In the genomic region with DNA sequence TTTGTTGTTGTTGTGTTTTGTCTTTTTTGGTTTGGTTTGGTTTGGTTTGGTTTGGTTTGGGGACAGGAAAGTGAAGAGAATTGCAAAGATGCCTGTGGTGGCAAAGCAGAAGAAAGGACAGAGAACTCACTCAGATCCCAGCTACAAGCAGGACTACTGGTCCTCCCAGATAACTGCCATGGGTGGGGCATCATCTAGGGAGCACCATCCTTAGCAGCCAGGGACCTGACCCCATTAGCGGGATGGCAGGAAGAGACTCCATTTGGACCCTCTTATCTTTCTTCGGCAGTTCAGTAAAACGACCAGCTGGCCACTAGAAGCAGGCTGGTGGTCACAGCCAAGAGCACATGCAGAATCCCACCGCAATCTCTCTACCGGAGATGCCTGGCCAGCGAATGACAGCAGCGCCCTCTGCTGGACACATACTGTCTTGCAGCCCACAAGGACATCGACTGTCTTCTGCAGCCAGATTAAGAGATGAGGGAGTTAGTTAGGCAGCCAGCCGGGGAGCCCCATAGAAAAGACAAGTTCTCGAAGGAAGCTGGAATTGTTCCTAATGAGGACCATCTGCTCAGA, we compare ENCODE assay signal across 9 mouse cellular contexts.
DNase-seq lines count a peak whose midpoint lies in the region; ATAC-seq and TF ChIP-seq lines count a peak whose summit lies in the region.
"Had no signal": no experiment of that assay in that cellular context is flagged by ENCODE, and none has a peak within 500 bp of the region (broad histone marks: within the 10 kb centered on the region; RNA-seq: fewer than 3 reads in every experiment).

No protein-coding gene starts in this region.

- no peak overlapping the region for H3K27ac ChIP-seq in MEL (ENCODE audit: control insufficient read depth, low read depth, low read length)
- no peak overlapping the region for H3K27ac ChIP-seq in forebrain, postnatal 0 days (ENCODE audit: low read depth, low read length)
- no peak overlapping the region for H3K27ac ChIP-seq in hindbrain, embryonic 12.5 days
- H3K27ac ChIP-seq: heart, embryonic 13.5 days had no signal

- H3K9me3 ChIP-seq in MEL (replicated peaks; ENCODE audit: insufficient read depth, low read length) = no peaks in the 10 kb centered on the region
- no peaks in the 10 kb centered on the region for H3K9me3 ChIP-seq in forebrain, postnatal 0 days (ENCODE audit: low read length)
- no peaks in the 10 kb centered on the region for H3K9me3 ChIP-seq in hindbrain, embryonic 12.5 days (replicated peaks)
- H3K9me3 ChIP-seq: heart, embryonic 13.5 days had no signal

- TF ChIP-seq EP300 in MEL (IDR thresholded peaks at IDR 0.05; ENCODE audit: low read depth in 1 of 2, low read length in 2 of 2) = no peak

- H3K27me3 ChIP-seq in MEL (ENCODE audit: control insufficient read depth in 1 of 2, insufficient read depth in 2 of 2, low read length in 2 of 2) = no peaks in the 10 kb centered on the region
- H3K27me3 ChIP-seq in forebrain, postnatal 0 days (ENCODE audit: insufficient read depth, low read length) = no peaks in the 10 kb centered on the region
- H3K27me3 ChIP-seq in hindbrain, embryonic 12.5 days = 0 out of 2 replicates have a peak, but pooled peaks cover 2% of the 10 kb centered on the region

- H3K4me1 ChIP-seq in MEL (ENCODE audit: control insufficient read depth in 1 of 2, insufficient read depth in 2 of 2, low read length in 2 of 2) = no peaks in the 10 kb centered on the region
- H3K4me1 ChIP-seq in forebrain, postnatal 0 days (ENCODE audit: insufficient read depth) = no peaks in the 10 kb centered on the region
- 0 out of 2 replicates have a peak, but pooled peaks cover 2% of the 10 kb centered on the region for H3K4me1 ChIP-seq in hindbrain, embryonic 12.5 days
- H3K4me1 ChIP-seq: heart, embryonic 13.5 days had no signal

- peak; percentile 63 for TF ChIP-seq RAD21 in MEL (IDR thresholded peaks at IDR 0.05; ENCODE audit: low read depth, low read length)

- no peak overlapping the region for H3K4me3 ChIP-seq in MEL (ENCODE audit: control insufficient read depth in 1 of 2, insufficient read depth in 1 of 2, low read depth in 2 of 2, low read length in 2 of 2)
- no peak overlapping the region for H3K4me3 ChIP-seq in forebrain, postnatal 0 days (ENCODE audit: low read depth, low read length)
- H3K4me3 ChIP-seq in hindbrain, embryonic 12.5 days = no peak overlapping the region
- H3K4me3 ChIP-seq: heart, embryonic 13.5 days had no signal

- no peaks in the 10 kb centered on the region for H3K36me3 ChIP-seq in MEL (ENCODE audit: control insufficient read depth in 1 of 2, insufficient read depth in 2 of 2, low read length in 2 of 2)
- H3K36me3 ChIP-seq in forebrain, postnatal 0 days (ENCODE audit: insufficient read depth) = no peaks in the 10 kb centered on the region
- H3K36me3 ChIP-seq in hindbrain, embryonic 12.5 days = no peaks in the 10 kb centered on the region
- H3K36me3 ChIP-seq: heart, embryonic 13.5 days had no signal

- peak; percentile 41 for DNase-seq in MEL (ENCODE audit: low read depth, low spot score)
- DNase-seq in cerebellum, adult 11 months = peak; percentile 54
- DNase-seq in forebrain, postnatal 0 days = peak; percentile 90
- peak; percentile 95 for DNase-seq in layer of hippocampus, postnatal 10 days (ENCODE audit: low spot score in 2 of 2)
- DNase-seq in lung, postnatal 25 days (ENCODE audit: low spot score) = peak; percentile 43
- peak; percentile 70 for DNase-seq in right cerebral cortex, adult 18-20 months
- DNase-seq in urinary bladder, postnatal 36 days (ENCODE audit: low spot score in 2 of 2) = peak; percentile 36 to 65

- WGBS in forebrain, postnatal 0 days = 5% methylated on average over 10 of the region's 10 CpGs
- 9% methylated on average over 10 of the region's 10 CpGs for WGBS in hindbrain, embryonic 12.5 days

- no peaks in the 10 kb centered on the region for H3K79me2 ChIP-seq in MEL (ENCODE audit: control insufficient read depth, insufficient read depth, low read length, poor library complexity)

- ATAC-seq in forebrain, postnatal 0 days = peak; percentile 84
- peak; percentile 58; the same call in 1 of the 2 replicates for ATAC-seq in hindbrain, embryonic 12.5 days (ENCODE audit: low FRiP score)

- TF ChIP-seq POLR2A in MEL (IDR thresholded peaks at IDR 0.05; ENCODE audit: control insufficient read depth in 1 of 2, insufficient read depth in 1 of 2, low read depth in 1 of 2, low read length in 2 of 2, poor library complexity in 1 of 2) = no peak

- H3K9ac ChIP-seq in MEL (ENCODE audit: control insufficient read depth, low read depth, low read length, poor library complexity, severe bottlenecking) = no peak overlapping the region
- H3K9ac ChIP-seq in forebrain, postnatal 0 days = no peak overlapping the region
- no peak overlapping the region for H3K9ac ChIP-seq in hindbrain, embryonic 12.5 days
- H3K9ac ChIP-seq: heart, embryonic 13.5 days had no signal

- H3K4me2 ChIP-seq in forebrain, postnatal 0 days (ENCODE audit: low read depth) = no peak overlapping the region
- H3K4me2 ChIP-seq in hindbrain, embryonic 12.5 days (replicated peaks) = peak overlapping the region; percentile 14; the same call in 1 of the 2 replicates
- H3K4me2 ChIP-seq: heart, embryonic 13.5 days had no signal

- peak; percentile 61 to 82 (median 71) for TF ChIP-seq CTCF in MEL (IDR thresholded peaks at IDR 0.05 in 2 of 3, conservative IDR thresholded peaks at IDR 0.05 in 1 of 3; ENCODE audit: control insufficient read depth in 1 of 3, insufficient read depth in 1 of 3, low read depth in 2 of 3, low read length in 3 of 3, poor library complexity in 1 of 3, severe bottlenecking in 1 of 3)
- peak; percentile 98 for TF ChIP-seq CTCF in forebrain, postnatal 0 days (IDR thresholded peaks at IDR 0.05; ENCODE audit: low read depth)

TF ChIP-seq in MEL, 35 proteins besides CTCF, POLR2A, EP300 and RAD21:
- TF ChIP-seq MXI1 (IDR thresholded peaks at IDR 0.05; ENCODE audit: low read depth, low read length) (no peak), ZC3H11A (IDR thresholded peaks at IDR 0.05; ENCODE audit: low read depth, low read length) (0 out of 2 replicates have a peak, but pooled peaks have one; percentile 27), ZNF384 (IDR thresholded peaks at IDR 0.05; ENCODE audit: low read depth, low read length) (no peak), ETS1 (IDR thresholded peaks at IDR 0.05; ENCODE audit: low read depth, low read length) (no peak), HCFC1 (IDR thresholded peaks at IDR 0.05; ENCODE audit: low read depth, low read length) (no peak), POLR2AphosphoS5 (IDR thresholded peaks at IDR 0.05; ENCODE audit: borderline replicate concordance, low read depth, low read length) (no peak), TAL1 (IDR thresholded peaks at IDR 0.05; ENCODE audit: low read length) (no peak), BHLHE40 (IDR thresholded peaks at IDR 0.05; ENCODE audit: borderline replicate concordance, low read depth, low read length) (no peak), CHD1 (IDR thresholded peaks at IDR 0.05; ENCODE audit: low read depth, low read length) (no peak), ZKSCAN1 (IDR thresholded peaks at IDR 0.05; ENCODE audit: low read depth, low read length) (no peak), SMC3 (IDR thresholded peaks at IDR 0.05; ENCODE audit: low read depth, low read length) (peak; percentile 56), MAFK (IDR thresholded peaks at IDR 0.05; ENCODE audit: borderline replicate concordance, low read depth, low read length) (no peak)

Comparison
In these comparisons a context has a peak if more than half of its experiments do, and no peak if none do; other contexts are left out.
1. DNase-seq: peak in every context shown above with its lines; median percentile 95 in layer of hippocampus, postnatal 10 days; 90 in forebrain, postnatal 0 days; 70 in right cerebral cortex, adult 18-20 months; 54 in cerebellum, adult 11 months; 50 in urinary bladder, postnatal 36 days; 43 in lung, postnatal 25 days; 41 in MEL.